Mouse (Mus musculus): ENCODE results near the gene Olfr1499. TPM values are rescaled to one million over a fixed set of nuclear protein-coding genes. Genes with fewer than 3 reads are reported as not detected.
"Not testable (repeated sequence)": the region's sequence is repeated elsewhere in the genome, so short reads cannot be mapped to it uniquely, and the experiment has no call there.

Olfr1499 gene
- total RNA-seq (2021): not detected

- DNase-seq: no peak
Observed at GRCm38 (mm10) chr19:13819347-13819746, at the start of gene Olfr1499. Olfr1499 (minus strand) TSS chr19:13819447.

- no peak for DNase-seq
Observed at GRCm38 (mm10) chr19:13861495-13861894, 42.2 kb upstream of the Olfr1499 start, which contains the start of gene Olfr1502. Olfr1502 (plus strand) TSS chr19:13861795.

GRCm38 (mm10) chr19:13850592-13850991 is 31.3 kb upstream of the Olfr1499 start, which contains the start of gene Olfr1501:
Olfr1501 (minus strand) TSS chr19:13850692.
- not testable (repeated sequence) for DNase-seq

GRCm38 (mm10) chr19:13830388-13830787 is 11.1 kb upstream of the Olfr1499 start, which contains the start of gene Olfr1500:
Olfr1500 (minus strand) TSS chr19:13830488.
- DNase-seq: no peak

GRCm38 (mm10) chr19:13828447-13828846 is 9.2 kb upstream of the Olfr1499 start:
- DNase-seq: no peak

GRCm38 (mm10) chr19:13820847-13821246 is 1.6 kb upstream of the Olfr1499 start:
- no peak for DNase-seq

GRCm38 (mm10) chr19:13818827-13819226 is 420 bp downstream of the Olfr1499 start:
- no peak for DNase-seq

- DNase-seq: no peak
Observed at GRCm38 (mm10) chr19:13812823-13813222, 6.4 kb downstream of the Olfr1499 start.

GRCm38 (mm10) chr19:13805486-13805885 is 13.8 kb downstream of the Olfr1499 start:
- not testable (repeated sequence) for DNase-seq

- no peak for DNase-seq
Observed at GRCm38 (mm10) chr19:13798102-13798501, 21.1 kb downstream of the Olfr1499 start, which contains the start of gene Olfr1497. Olfr1497 (minus strand) TSS chr19:13798202.

- DNase-seq: no peak
Observed at GRCm38 (mm10) chr19:13777578-13777977, 41.7 kb downstream of the Olfr1499 start, which contains the start of gene Olfr1496. Olfr1496 (plus strand) TSS chr19:13777878.

GRCm38 (mm10) chr19:13768565-13769276 is 50.5 kb downstream of the Olfr1499 start:
- DNase-seq: no peak

GRCm38 (mm10) chr19:13764306-13764705 is 54.9 kb downstream of the Olfr1499 start, which contains the start of gene Olfr1495:
Olfr1495 (plus strand) TSS chr19:13764606.
- DNase-seq: no peak

Other genes starting within 250 kb of the Olfr1499 start
- gene Olfr1484, start 235.9 kb downstream of the Olfr1499 start, total RNA-seq (2021): not detected
- not detected for gene Olfr1487, start 202.1 kb downstream of the Olfr1499 start, total RNA-seq (2021)
- gene Olfr1489, start 187.8 kb downstream of the Olfr1499 start, total RNA-seq (2021): not detected
- gene Olfr1490, start 168.4 kb downstream of the Olfr1499 start, total RNA-seq (2021): not detected
- gene Olfr1491, start 122.2 kb downstream of the Olfr1499 start, total RNA-seq (2021): not detected
- gene Olfr1493-ps1, start 96.2 kb downstream of the Olfr1499 start, total RNA-seq (2021): not detected
- gene Olfr1494, start 79.7 kb downstream of the Olfr1499 start, total RNA-seq (2021): not detected
- not detected for gene Olfr1495, start 54.8 kb downstream of the Olfr1499 start, total RNA-seq (2021)
- not detected for gene Olfr1496, start 41.6 kb downstream of the Olfr1499 start, total RNA-seq (2021)
- gene Olfr1497, start 21.2 kb downstream of the Olfr1499 start, total RNA-seq (2021): not detected
- not detected for gene Olfr1500, start 11.0 kb upstream of the Olfr1499 start, total RNA-seq (2021)
- not detected for gene Olfr1501, start 31.2 kb upstream of the Olfr1499 start, total RNA-seq (2021)
- not detected for gene Olfr1502, start 42.3 kb upstream of the Olfr1499 start, total RNA-seq (2021)
- gene Olfr1504, start 78.5 kb upstream of the Olfr1499 start, total RNA-seq (2021): not detected
- gene Olfr1505, start 94.1 kb upstream of the Olfr1499 start, total RNA-seq (2021): not detected